Mouse (Mus musculus) bone marrow macrophage, adult 2 months (primary cell): ENCODE data around the gene Surf2.

ENCODE experiments used
- CTCF ChIP-seq: IDR thresholded peaks from 2 replicates; pipeline ENCODE4 v1.5.1; 2012; ENCODE audit warnings: low read depth, mild to moderate bottlenecking, low read length, moderate library complexity
- POLR2A ChIP-seq: IDR thresholded peaks from 2 replicates; pipeline ENCODE4 v1.6.1; 2012; ENCODE audit warnings: mild to moderate bottlenecking, low read depth, low read length, borderline replicate concordance

DNA sequence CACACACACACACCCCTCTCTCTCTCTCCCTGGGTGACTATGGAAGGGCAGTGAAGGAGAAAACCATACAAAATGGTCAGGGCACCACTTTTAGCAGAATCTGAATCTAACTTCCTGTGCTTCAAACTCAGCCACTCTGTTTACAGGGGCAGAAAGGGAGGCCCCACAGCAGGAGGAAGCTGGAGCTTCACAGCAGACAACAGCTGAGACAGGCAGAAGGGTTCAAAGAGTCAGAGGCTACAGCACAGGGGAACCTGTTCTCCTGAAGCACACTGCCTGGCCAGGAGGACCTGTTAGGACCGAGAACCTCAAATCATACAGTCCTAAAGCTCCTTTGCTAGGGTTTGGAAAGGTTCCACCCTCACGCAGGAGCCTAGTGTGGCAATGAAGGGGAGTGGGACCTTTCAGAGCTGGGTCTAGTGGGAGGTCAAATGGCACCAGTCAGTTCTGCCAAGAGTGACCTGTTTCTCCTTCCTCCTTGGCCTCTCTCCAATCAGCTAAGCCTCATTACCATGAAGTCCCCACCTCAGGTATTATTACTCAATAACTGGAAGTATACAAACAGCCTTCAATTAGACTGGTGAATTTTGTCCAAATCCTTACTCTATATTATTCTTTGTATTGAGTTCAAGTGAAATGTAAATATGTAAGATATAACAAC lies 38.7 kb downstream of the Surf2 start:
- TF ChIP-seq CTCF = no peak
- no peak for TF ChIP-seq POLR2A
